Comparison of ENCODE assay signal across 10 mouse cellular contexts in genomic region chr2:32625873-32626694, GRCm38 (mm10). TPM values are rescaled to one million over a fixed set of nuclear protein-coding genes. Genes with fewer than 3 reads are reported as not detected.
DNase-seq lines count a peak whose midpoint lies in the region; ATAC-seq lines count a peak whose summit lies in the region.
"Had no signal": no experiment of that assay in that cellular context is flagged by ENCODE, and none has a peak within 500 bp of the region (broad histone marks: within the 10 kb centered on the region; RNA-seq: fewer than 3 reads in every experiment).

No protein-coding gene starts in this region.

- H3K9me3 ChIP-seq in intestine, embryonic 16.5 days (ENCODE audit: control insufficient read depth, low read length): no peaks in the 10 kb centered on the region
- H3K9me3 ChIP-seq in midbrain, embryonic 10.5 days (replicated peaks): no peaks in the 10 kb centered on the region

- H3K27me3 ChIP-seq in intestine, embryonic 16.5 days (replicated peaks; ENCODE audit: control insufficient read depth, insufficient read depth, low read length): no peaks in the 10 kb centered on the region
- no peaks in the 10 kb centered on the region for H3K27me3 ChIP-seq in midbrain, embryonic 10.5 days (ENCODE audit: low read depth, poor library complexity, severe bottlenecking)

- H3K4me3 ChIP-seq in intestine, embryonic 16.5 days (ENCODE audit: low read length): peak overlapping the region; percentile 30; the same call in 1 of the 2 replicates
- H3K4me3 ChIP-seq in midbrain, embryonic 10.5 days: peak overlapping the region; percentile 44

- no peaks in the 10 kb centered on the region for H3K36me3 ChIP-seq in intestine, embryonic 16.5 days (ENCODE audit: control insufficient read depth, insufficient read depth, low read length)
- no peaks in the 10 kb centered on the region for H3K36me3 ChIP-seq in midbrain, embryonic 10.5 days

- peaks cover 51% of the 10 kb centered on the region for H3K4me1 ChIP-seq in intestine, embryonic 16.5 days (ENCODE audit: control insufficient read depth, insufficient read depth, low read length)
- peaks cover 74% of the 10 kb centered on the region for H3K4me1 ChIP-seq in midbrain, embryonic 10.5 days

- peak; percentile 71 for DNase-seq in layer of hippocampus, adult 11-12 months (ENCODE audit: low spot score)
- DNase-seq in layer of hippocampus, adult 9-10 months (ENCODE audit: low spot score): no peak
- peak; percentile 89 for DNase-seq in cerebellum, adult 9-11 months
- DNase-seq in gastrocnemius, postnatal 25 days: peak; percentile 90
- DNase-seq in midbrain, embryonic 10.5 days (ENCODE audit: low spot score): no peak
- DNase-seq in telencephalon, adult 2 months (ENCODE audit: low read depth, low spot score): peak; percentile 66
- DNase-seq in urinary bladder, postnatal 10 days (ENCODE audit: low spot score): no peak

- H3K27ac ChIP-seq in intestine, embryonic 16.5 days (ENCODE audit: low read length): peak overlapping the region; percentile 70; the same call in 1 of the 2 replicates
- peak overlapping the region; percentile 87 for H3K27ac ChIP-seq in midbrain, embryonic 10.5 days (replicated peaks)

- 41% methylated on average over 5 of the region's 5 CpGs for WGBS in intestine, embryonic 16.5 days
- WGBS in midbrain, embryonic 10.5 days: 58% methylated on average over 5 of the region's 5 CpGs

- H3K9ac ChIP-seq in intestine, embryonic 16.5 days (ENCODE audit: low read depth, low read length): peak overlapping the region; percentile 68

- H3K4me2 ChIP-seq in intestine, embryonic 16.5 days (ENCODE audit: low read depth, low read length): peak overlapping the region; percentile 57

- no peak for ATAC-seq in intestine, embryonic 16.5 days

RNA-seq across cellular contexts. Expression of gene Ak1, which starts 4.5 kb away (rescaled TPM):
- 1,000 to 10,000 TPM; 1,680 to 2,125 TPM for total RNA-seq in gastrocnemius, postnatal 25 days (2021)
- polyA plus RNA-seq in intestine, embryonic 16.5 days (2015; fragmentation: Nextera tagmentation; extraction: Ambion mirVana): 15.3 and 18.6 TPM in 2 replicates
- polyA plus RNA-seq in midbrain, embryonic 10.5 days (2016; fragmentation: Nextera tagmentation; extraction: Ambion mirVana): 26.4 and 30.3 TPM in 2 replicates

RNA-seq across cellular contexts. Expression of gene Eng, which starts 20.3 kb away (rescaled TPM):
- total RNA-seq in gastrocnemius, postnatal 25 days (2021): 10 to 100 TPM; 28.0 to 30.7 TPM
- polyA plus RNA-seq in intestine, embryonic 16.5 days (2015; fragmentation: Nextera tagmentation; extraction: Ambion mirVana): 66.8 and 70.3 TPM in 2 replicates
- 25.6 and 29.2 TPM in 2 replicates for polyA plus RNA-seq in midbrain, embryonic 10.5 days (2016; fragmentation: Nextera tagmentation; extraction: Ambion mirVana)

RNA-seq across cellular contexts. Expression of gene St6galnac6, which starts 26.6 kb away (rescaled TPM):
- total RNA-seq in gastrocnemius, postnatal 25 days (2021): 10 to 100 TPM; 37.3 to 42.6 TPM
- 12.3 and 15.2 TPM in 2 replicates for polyA plus RNA-seq in intestine, embryonic 16.5 days (2015; fragmentation: Nextera tagmentation; extraction: Ambion mirVana)
- 10.8 and 11.9 TPM in 2 replicates for polyA plus RNA-seq in midbrain, embryonic 10.5 days (2016; fragmentation: Nextera tagmentation; extraction: Ambion mirVana)

RNA-seq across cellular contexts. Expression of gene St6galnac4, which starts 39.2 kb away (rescaled TPM):
- total RNA-seq in gastrocnemius, postnatal 25 days (2021): 10 to 100 TPM; 24.6 to 29.2 TPM
- 14.7 and 16.5 TPM in 2 replicates for polyA plus RNA-seq in intestine, embryonic 16.5 days (2015; fragmentation: Nextera tagmentation; extraction: Ambion mirVana)
- polyA plus RNA-seq in midbrain, embryonic 10.5 days (2016; fragmentation: Nextera tagmentation; extraction: Ambion mirVana): 15.9 and 17.1 TPM in 2 replicates

RNA-seq across cellular contexts. Expression of gene 9430097D07Rik, which starts 50.6 kb away (rescaled TPM):
- total RNA-seq in gastrocnemius, postnatal 25 days (2021): not detected
- not detected in 2 replicates for polyA plus RNA-seq in intestine, embryonic 16.5 days (2015; fragmentation: Nextera tagmentation; extraction: Ambion mirVana)
- polyA plus RNA-seq in midbrain, embryonic 10.5 days (2016; fragmentation: Nextera tagmentation; extraction: Ambion mirVana): 0.17 and 0.22 TPM in 2 replicates
- total RNA-seq: gastrocnemius, postnatal 4 days had no signal
- polyA plus RNA-seq: spleen, adult 2 months had no signal

Comparison
In these comparisons a context has a peak if more than half of its experiments do, and no peak if none do; other contexts are left out.
1. DNase-seq: peak in layer of hippocampus, adult 11-12 months (single experiment), cerebellum, adult 9-11 months (single experiment), gastrocnemius, postnatal 25 days (single experiment) and telencephalon, adult 2 months (single experiment); none in layer of hippocampus, adult 9-10 months (single experiment), midbrain, embryonic 10.5 days (single experiment) and urinary bladder, postnatal 10 days (single experiment).